Mouse (Mus musculus): ENCODE measurements around the gene Dad1. TPM values are rescaled to one million over a fixed set of nuclear protein-coding genes. Genes with fewer than 3 reads are reported as not detected.
A peak's percentile ranks its signal among the peaks of the same experiment; 100 is the strongest.

Dad1 gene
- polyA plus RNA-seq, 2 experiments, result 133 to 224 TPM

GRCm38 (mm10) chr14:54224064-54224417 is 29.9 kb downstream of the Dad1 start:
- no peaks in the 10 kb centered on the region for H3K36me3 ChIP-seq (replicated peaks; ENCODE audit: control insufficient read depth, insufficient read depth, low read depth)
- WGBS (ENCODE audit: insufficient replicate concordance), result 79% methylated on average over 5 of the region's 5 CpGs
- no peaks in the 10 kb centered on the region for H3K9me3 ChIP-seq (ENCODE audit: control insufficient read depth, low read length)
- DNase-seq (ENCODE audit: low read depth in 3 of 3, low spot score in 3 of 3), result no peak
- H3K4me3 ChIP-seq (ENCODE audit: insufficient read depth in 1 of 2, low read depth in 2 of 2, low read length in 2 of 2), result no peak overlapping the region
- TF ChIP-seq EP300 (IDR thresholded peaks at IDR 0.05; ENCODE audit: low read depth) (no peak), CTCF (IDR thresholded peaks at IDR 0.05; ENCODE audit: low read depth) (no peak)
- no peak overlapping the region for H3K4me2 ChIP-seq (ENCODE audit: low read depth)
- no peak overlapping the region for H3K9ac ChIP-seq (replicated peaks)
- H3K27ac ChIP-seq, result no peak overlapping the region
- H3K4me1 ChIP-seq (replicated peaks; ENCODE audit: control insufficient read depth in 2 of 2, insufficient read depth in 2 of 2, low read length in 1 of 2), result peaks cover 19 to 41% of the 10 kb centered on the region in 2 experiments
- no peak for ATAC-seq (ENCODE audit: insufficient read depth)
- H3K27me3 ChIP-seq (ENCODE audit: control insufficient read depth, insufficient read depth, low read length), result no peaks in the 10 kb centered on the region

GRCm38 (mm10) chr14:54223315-54224063 is 30.4 kb downstream of the Dad1 start:
- TF ChIP-seq CTCF (IDR thresholded peaks at IDR 0.05; ENCODE audit: low read depth) (no peak), EP300 (IDR thresholded peaks at IDR 0.05; ENCODE audit: low read depth) (no peak)
- Histone ChIP-seq H3K4me2 (ENCODE audit: low read depth) (no peak overlapping the region), H3K9me3 (ENCODE audit: control insufficient read depth, low read length) (no peaks in the 10 kb centered on the region), H3K4me3 (ENCODE audit: insufficient read depth in 1 of 2, low read depth in 2 of 2, low read length in 2 of 2) (no peak overlapping the region), H3K27ac (no peak overlapping the region), H3K9ac (replicated peaks) (no peak overlapping the region), H3K36me3 (replicated peaks; ENCODE audit: control insufficient read depth, insufficient read depth, low read depth) (no peaks in the 10 kb centered on the region), H3K4me1 (replicated peaks; ENCODE audit: control insufficient read depth in 2 of 2, insufficient read depth in 2 of 2, low read length in 1 of 2) (peaks cover 19 to 36% of the 10 kb centered on the region in 2 experiments), H3K27me3 (ENCODE audit: control insufficient read depth, insufficient read depth, low read length) (no peaks in the 10 kb centered on the region; the same call in 1 of the 2 replicates)
- 52% methylated on average over 13 of the region's 13 CpGs for WGBS (ENCODE audit: insufficient replicate concordance)
- no peak for ATAC-seq (ENCODE audit: insufficient read depth)
- DNase-seq (ENCODE audit: low read depth in 3 of 3, low spot score in 3 of 3), result no peak

GRCm38 (mm10) chr14:54222289-54222727 is 31.6 kb downstream of the Dad1 start:
- Histone ChIP-seq H3K4me1 (replicated peaks; ENCODE audit: control insufficient read depth in 2 of 2, insufficient read depth in 2 of 2, low read length in 1 of 2) (peaks cover 15 to 30% of the 10 kb centered on the region in 2 experiments), H3K9ac (replicated peaks) (no peak overlapping the region), H3K4me3 (ENCODE audit: insufficient read depth in 1 of 2, low read depth in 2 of 2, low read length in 2 of 2) (no peak overlapping the region), H3K27me3 (ENCODE audit: control insufficient read depth, insufficient read depth, low read length) (no peaks in the 10 kb centered on the region; the same call in 1 of the 2 replicates), H3K36me3 (replicated peaks; ENCODE audit: control insufficient read depth, insufficient read depth, low read depth) (no peaks in the 10 kb centered on the region), H3K9me3 (ENCODE audit: control insufficient read depth, low read length) (no peaks in the 10 kb centered on the region), H3K27ac (no peak overlapping the region), H3K4me2 (ENCODE audit: low read depth) (no peak overlapping the region)
- DNase-seq (ENCODE audit: low read depth in 3 of 3, low spot score in 3 of 3) (peak in 1 of 3 experiments; percentile 53), ATAC-seq (ENCODE audit: insufficient read depth) (no peak)
- 52% methylated on average over 8 of the region's 8 CpGs for WGBS (ENCODE audit: insufficient replicate concordance)
- TF ChIP-seq EP300 (IDR thresholded peaks at IDR 0.05; ENCODE audit: low read depth), result no peak
- TF ChIP-seq CTCF (IDR thresholded peaks at IDR 0.05; ENCODE audit: low read depth), result no peak

- ATAC-seq (ENCODE audit: insufficient read depth), result no peak
- H3K9ac ChIP-seq (replicated peaks), result no peak overlapping the region
- 82% methylated on average over 6 of the region's 6 CpGs for WGBS (ENCODE audit: insufficient replicate concordance)
Observed at GRCm38 (mm10) chr14:54221641-54222040, 32.3 kb downstream of the Dad1 start.

GRCm38 (mm10) chr14:54220726-54221494 is 33.0 kb downstream of the Dad1 start:
- ATAC-seq (ENCODE audit: insufficient read depth), result peak; percentile 44; the same call in 1 of the 2 replicates

More at GRCm38 (mm10) chr14:54221641-54222040, 32.3 kb downstream of the Dad1 start:
- H3K4me1 ChIP-seq (replicated peaks; ENCODE audit: control insufficient read depth in 2 of 2, insufficient read depth in 2 of 2, low read length in 1 of 2), result peaks cover 9 to 25% of the 10 kb centered on the region in 2 experiments
- no peak for DNase-seq (ENCODE audit: low read depth in 3 of 3, low spot score in 3 of 3)
- H3K27ac ChIP-seq, result no peak overlapping the region
- H3K4me2 ChIP-seq (ENCODE audit: low read depth), result no peak overlapping the region
- TF ChIP-seq EP300 (IDR thresholded peaks at IDR 0.05; ENCODE audit: low read depth), result no peak
- no peak overlapping the region for H3K4me3 ChIP-seq (ENCODE audit: insufficient read depth in 1 of 2, low read depth in 2 of 2, low read length in 2 of 2)
- no peaks in the 10 kb centered on the region for H3K36me3 ChIP-seq (replicated peaks; ENCODE audit: control insufficient read depth, insufficient read depth, low read depth)
- H3K27me3 ChIP-seq (ENCODE audit: control insufficient read depth, insufficient read depth, low read length), result no peaks in the 10 kb centered on the region; the same call in 1 of the 2 replicates
- H3K9me3 ChIP-seq (ENCODE audit: control insufficient read depth, low read length), result no peaks in the 10 kb centered on the region

More at GRCm38 (mm10) chr14:54220726-54221494, 33.0 kb downstream of the Dad1 start:
- Histone ChIP-seq H3K4me2 (ENCODE audit: low read depth) (peak overlapping the region; percentile 28; the same call in 1 of the 2 replicates), H3K4me3 (ENCODE audit: insufficient read depth in 1 of 2, low read depth in 2 of 2, low read length in 2 of 2) (no peak overlapping the region), H3K36me3 (replicated peaks; ENCODE audit: control insufficient read depth, insufficient read depth, low read depth) (no peaks in the 10 kb centered on the region), H3K27ac (no peak overlapping the region), H3K27me3 (ENCODE audit: control insufficient read depth, insufficient read depth, low read length) (no peaks in the 10 kb centered on the region; the same call in 1 of the 2 replicates), H3K9ac (replicated peaks) (peak overlapping the region; percentile 1), H3K4me1 (replicated peaks; ENCODE audit: control insufficient read depth in 2 of 2, insufficient read depth in 2 of 2, low read length in 1 of 2) (peaks cover 9 to 22% of the 10 kb centered on the region in 2 experiments), H3K9me3 (ENCODE audit: control insufficient read depth, low read length) (no peaks in the 10 kb centered on the region)
- no peak for DNase-seq (ENCODE audit: low read depth in 3 of 3, low spot score in 3 of 3)
- TF ChIP-seq CTCF (IDR thresholded peaks at IDR 0.05; ENCODE audit: low read depth), result no peak
- TF ChIP-seq EP300 (IDR thresholded peaks at IDR 0.05; ENCODE audit: low read depth), result no peak
- WGBS (ENCODE audit: insufficient replicate concordance), result 48% methylated on average over 8 of the region's 8 CpGs

Measured in liver, embryonic 14.5 days (tissue).